Mouse (Mus musculus) CD4-positive, CD25-positive, alpha-beta regulatory T cell (primary cell): ENCODE results near the gene Gm10340. TPM values are rescaled to one million over a fixed set of nuclear protein-coding genes. Genes with fewer than 3 reads are reported as not detected.

Experiments
- polyA plus RNA-seq: library from polyadenylated mRNA; unstranded; fragments of 100-300 nt; shearing (Covaris generic); gene quantifications from one replicate; pipeline ENCODE4 v1.2.1, GENCODE M21; 2017

The Gm10340 gene
- polyA plus RNA-seq, result 0.12 TPM

GRCm38 (mm10) chr14:3133697-3134096, at the start of gene Gm10340:
TSS of gene Gm10340 (plus strand) at chr14:3133997.

GRCm38 (mm10) chr14:3187955-3188354, 54.2 kb downstream of the Gm10340 start, which contains the start of gene Gm5795:
TSS of gene Gm5795 (plus strand) at chr14:3188255.

Other genes with a start within 250 kb of the Gm10340 start
- gene Gm2888, start 104.0 kb upstream of the Gm10340 start, polyA plus RNA-seq, result not detected
- gene Gm2897, start 84.7 kb upstream of the Gm10340 start, polyA plus RNA-seq, result 0.71 TPM
- not detected for gene Gm5795, start 54.3 kb downstream of the Gm10340 start, polyA plus RNA-seq
- gene D830030K20Rik, start 74.5 kb downstream of the Gm10340 start, polyA plus RNA-seq, result 10.0 TPM
- 0.75 TPM for gene Gm2956, start 198.6 kb downstream of the Gm10340 start, polyA plus RNA-seq